Mouse (Mus musculus) left cerebral cortex, adult 9 months (tissue): Measurements from ENCODE around the gene Ankrd34a.

ENCODE experiments used
- DNase-seq, 2 experiments: peaks; one replicate each; pipeline ENCODE4 v3.0.0; 2022; ENCODE audit warnings: low spot score in 2 of 2

Gene Ankrd34a

GRCm38 (mm10) chr3:96606618-96607017 lies 10.2 kb downstream of the Ankrd34a start:
- no peak for DNase-seq

- DNase-seq, result no peak
Observed at GRCm38 (mm10) chr3:96617941-96618340, 21.5 kb downstream of the Ankrd34a start.

- DNase-seq, result no peak
Observed at GRCm38 (mm10) chr3:96623201-96623600, 26.8 kb downstream of the Ankrd34a start.

- DNase-seq, result peak; percentile 88 to 98
Observed at GRCm38 (mm10) chr3:96629729-96630600, 33.5 kb downstream of the Ankrd34a start, which contains the start of gene Rbm8a. Gene Rbm8a (plus strand): TSS chr3:96629933.

GRCm38 (mm10) chr3:96632058-96632457 lies 35.6 kb downstream of the Ankrd34a start:
- no peak for DNase-seq

GRCm38 (mm10) chr3:96634015-96634414 lies 37.6 kb downstream of the Ankrd34a start:
- DNase-seq, result no peak

- peak; percentile 71 to 87 for DNase-seq
Observed at GRCm38 (mm10) chr3:96634928-96635879, 38.8 kb downstream of the Ankrd34a start, which contains the start of the genes Pex11b and Gm42957. Gene Pex11b (plus strand): TSS chr3:96635376. Gene Gm42957 (plus strand): TSS chr3:96635474.

- DNase-seq, result no peak
Observed at GRCm38 (mm10) chr3:96635906-96636305, 39.5 kb downstream of the Ankrd34a start.

- DNase-seq, result no peak
Observed at GRCm38 (mm10) chr3:96636448-96636847, 40.0 kb downstream of the Ankrd34a start.

- DNase-seq, result peak in 1 of 2 experiments; percentile 66
Observed at GRCm38 (mm10) chr3:96639219-96639618, 42.8 kb downstream of the Ankrd34a start.

- DNase-seq, result no peak
Observed at GRCm38 (mm10) chr3:96645018-96645649, 48.7 kb downstream of the Ankrd34a start, which contains the start of gene Itga10. Gene Itga10 (plus strand): TSS chr3:96645584.

- DNase-seq, result no peak
Observed at GRCm38 (mm10) chr3:96647365-96647764, 50.9 kb downstream of the Ankrd34a start.
